Mouse (Mus musculus): ENCODE measurements at regions not wholly inside any gene's neighbourhood (a gene's known extent, or its start where the extent isn't known, plus 50 kb on each side); places are given as distances from the start of the nearest gene placed in this dataset.
A peak's percentile ranks its signal among the peaks of the same experiment; 100 is the strongest.

GRCm38 (mm10) chr7:73094059-73094458, 281.2 kb upstream of the Rgma start:
- no peak for ATAC-seq
- 30% methylated on average over 3 of the region's 3 CpGs for WGBS
- no peaks in the 10 kb centered on the region for H3K27me3 ChIP-seq (replicated peaks; ENCODE audit: insufficient read depth, low read length)

DNA sequence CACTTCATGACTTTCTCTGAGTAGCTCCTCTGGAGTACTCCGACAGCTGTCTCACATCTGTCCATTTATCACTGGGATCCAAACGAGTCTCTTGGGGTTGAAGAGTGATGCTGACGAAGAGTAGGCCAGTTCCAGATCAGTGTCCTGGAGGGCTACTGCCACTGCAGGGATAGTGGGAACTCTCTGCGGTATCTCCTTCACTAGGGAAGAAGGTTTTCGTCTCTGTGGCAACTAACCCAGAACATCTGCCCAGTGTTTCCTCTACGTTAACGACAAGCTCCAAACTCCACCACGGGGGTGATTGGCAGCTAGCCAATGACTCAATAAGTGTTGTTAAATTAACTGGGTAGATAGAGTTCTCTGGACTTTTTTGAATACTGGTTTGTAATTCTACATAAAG, 256.4 kb upstream of the Rgma start:
- Histone ChIP-seq H3K4me3 (ENCODE audit: low read depth, low read length) (no peak overlapping the region), H3K4me2 (replicated peaks; ENCODE audit: low read depth, low read length) (no peak overlapping the region), H3K36me3 (ENCODE audit: insufficient read depth, low read length) (no peaks in the 10 kb centered on the region), H3K4me1 (ENCODE audit: insufficient read depth, low read depth, low read length) (no peaks in the 10 kb centered on the region), H3K9me3 (ENCODE audit: low read length) (no peaks in the 10 kb centered on the region), H3K27me3 (replicated peaks; ENCODE audit: insufficient read depth, low read length) (no peaks in the 10 kb centered on the region), H3K27ac (ENCODE audit: low read length) (no peak overlapping the region), H3K9ac (replicated peaks; ENCODE audit: low read depth) (no peak overlapping the region)
- no peak for ATAC-seq
- 40% methylated on average over 8 of the region's 8 CpGs for WGBS
- peak; percentile 5 for DNase-seq (ENCODE audit: low spot score)
- TF ChIP-seq EP300 (IDR thresholded peaks at IDR 0.05) (no peak), CTCF (IDR thresholded peaks at IDR 0.05) (no peak)

More at GRCm38 (mm10) chr7:73094059-73094458, 281.2 kb upstream of the Rgma start:
- H3K4me3 ChIP-seq (ENCODE audit: low read depth, low read length): no peak overlapping the region
- no peak overlapping the region for H3K27ac ChIP-seq (ENCODE audit: low read length)
- TF ChIP-seq CTCF (IDR thresholded peaks at IDR 0.05): peak; percentile 65
- TF ChIP-seq EP300 (IDR thresholded peaks at IDR 0.05): no peak
- no peaks in the 10 kb centered on the region for H3K4me1 ChIP-seq (ENCODE audit: insufficient read depth, low read depth, low read length)
- no peak overlapping the region for H3K4me2 ChIP-seq (replicated peaks; ENCODE audit: low read depth, low read length)
- no peaks in the 10 kb centered on the region for H3K36me3 ChIP-seq (ENCODE audit: insufficient read depth, low read length)
- peak; percentile 44 for DNase-seq (ENCODE audit: low spot score)
- no peak overlapping the region for H3K9ac ChIP-seq (replicated peaks; ENCODE audit: low read depth)
- H3K9me3 ChIP-seq (ENCODE audit: low read length): no peaks in the 10 kb centered on the region

DNA sequence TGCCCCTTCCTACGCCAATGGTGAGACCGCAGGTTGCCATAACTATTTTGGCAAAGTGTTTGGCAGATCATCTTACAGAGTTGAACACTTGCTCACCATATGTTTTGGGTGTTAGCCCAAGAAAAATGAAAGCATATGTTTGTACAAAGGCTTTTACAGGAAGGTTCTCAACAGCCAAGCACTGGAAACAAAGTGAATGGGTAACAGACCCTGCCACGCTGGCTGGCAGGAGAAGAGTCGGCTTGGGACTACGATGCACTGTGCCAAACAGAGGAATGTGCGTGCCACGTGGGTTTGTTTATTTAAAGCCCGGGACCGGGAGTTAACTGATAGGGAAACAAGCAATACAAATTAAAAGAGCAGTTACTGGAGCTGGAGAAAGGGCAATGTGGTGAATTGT, 255.0 kb upstream of the Rgma start:
- Histone ChIP-seq H3K4me2 (replicated peaks; ENCODE audit: low read depth, low read length) (no peak overlapping the region), H3K36me3 (ENCODE audit: insufficient read depth, low read length) (no peaks in the 10 kb centered on the region), H3K9me3 (ENCODE audit: low read length) (no peaks in the 10 kb centered on the region), H3K9ac (replicated peaks; ENCODE audit: low read depth) (no peak overlapping the region), H3K27ac (ENCODE audit: low read length) (no peak overlapping the region), H3K4me1 (ENCODE audit: insufficient read depth, low read depth, low read length) (no peaks in the 10 kb centered on the region), H3K27me3 (replicated peaks; ENCODE audit: insufficient read depth, low read length) (no peaks in the 10 kb centered on the region), H3K4me3 (ENCODE audit: low read depth, low read length) (no peak overlapping the region)
- WGBS: 31% methylated on average over 9 of the region's 9 CpGs
- TF ChIP-seq CTCF (IDR thresholded peaks at IDR 0.05) (no peak), EP300 (IDR thresholded peaks at IDR 0.05) (no peak)
- no peak for ATAC-seq
- DNase-seq (ENCODE audit: low spot score): no peak

DNA sequence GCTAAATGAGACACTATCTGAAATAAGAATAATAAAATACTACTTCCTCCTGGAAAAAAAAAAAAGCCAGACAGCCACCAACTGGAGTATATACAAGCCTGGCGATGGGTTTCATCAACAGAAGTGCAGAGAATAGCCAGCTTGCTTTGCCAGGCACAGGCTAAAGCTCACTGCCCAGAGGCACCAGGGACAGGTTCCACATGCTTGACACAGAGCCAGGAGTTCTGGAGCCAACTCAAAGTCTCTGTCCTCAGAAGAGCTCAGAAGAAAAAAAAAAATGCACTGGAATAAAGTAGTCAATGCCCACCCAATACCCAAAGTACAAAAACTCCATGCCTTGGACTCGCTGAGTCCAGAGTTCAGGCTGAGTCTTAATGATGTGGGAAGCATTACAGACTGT, 250.3 kb upstream of the Rgma start:
- WGBS: 75% methylated on average over 2 of the region's 2 CpGs
- Histone ChIP-seq H3K4me1 (ENCODE audit: insufficient read depth, low read depth, low read length) (no peaks in the 10 kb centered on the region), H3K9ac (replicated peaks; ENCODE audit: low read depth) (no peak overlapping the region), H3K9me3 (ENCODE audit: low read length) (no peaks in the 10 kb centered on the region), H3K36me3 (ENCODE audit: insufficient read depth, low read length) (no peaks in the 10 kb centered on the region), H3K4me3 (ENCODE audit: low read depth, low read length) (no peak overlapping the region), H3K27me3 (replicated peaks; ENCODE audit: insufficient read depth, low read length) (no peaks in the 10 kb centered on the region), H3K4me2 (replicated peaks; ENCODE audit: low read depth, low read length) (no peak overlapping the region), H3K27ac (ENCODE audit: low read length) (no peak overlapping the region)
- no peak for ATAC-seq
- no peak for TF ChIP-seq CTCF (IDR thresholded peaks at IDR 0.05)
- no peak for TF ChIP-seq EP300 (IDR thresholded peaks at IDR 0.05)
- DNase-seq (ENCODE audit: low spot score): no peak

DNA sequence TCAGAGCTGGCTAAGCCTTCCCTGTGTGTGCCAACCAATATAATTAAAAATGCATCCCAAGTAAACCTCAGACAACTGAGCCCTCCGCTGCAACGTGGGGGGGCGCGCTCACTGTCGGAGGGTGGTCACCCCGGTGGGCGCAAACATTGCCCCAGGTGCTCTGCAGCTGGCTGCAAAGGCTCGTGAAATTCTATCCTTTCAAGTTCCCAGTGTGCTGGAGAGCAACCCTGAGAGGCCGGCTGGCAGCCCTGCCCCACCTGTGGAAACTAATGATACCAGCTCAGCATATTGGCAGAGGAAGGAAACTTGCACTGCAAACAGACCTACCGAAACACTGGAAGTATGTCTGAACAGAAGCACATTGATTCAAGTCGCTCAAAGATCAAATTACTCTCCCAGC, 249.4 kb upstream of the Rgma start:
- H3K36me3 ChIP-seq (ENCODE audit: insufficient read depth, low read length): no peaks in the 10 kb centered on the region
- H3K9me3 ChIP-seq (ENCODE audit: low read length): no peaks in the 10 kb centered on the region
- no peak overlapping the region for H3K4me3 ChIP-seq (ENCODE audit: low read depth, low read length)
- TF ChIP-seq CTCF (IDR thresholded peaks at IDR 0.05) (no peak), EP300 (IDR thresholded peaks at IDR 0.05) (no peak)
- 14% methylated on average over 11 of the region's 11 CpGs for WGBS
- no peak overlapping the region for H3K9ac ChIP-seq (replicated peaks; ENCODE audit: low read depth)
- H3K27ac ChIP-seq (ENCODE audit: low read length): no peak overlapping the region
- no peaks in the 10 kb centered on the region for H3K4me1 ChIP-seq (ENCODE audit: insufficient read depth, low read depth, low read length)
- DNase-seq (ENCODE audit: low spot score) (peak; percentile 5), ATAC-seq (no peak)
- H3K4me2 ChIP-seq (replicated peaks; ENCODE audit: low read depth, low read length): no peak overlapping the region
- no peaks in the 10 kb centered on the region for H3K27me3 ChIP-seq (replicated peaks; ENCODE audit: insufficient read depth, low read length)

GRCm38 (mm10) chr7:73135786-73136185, 239.5 kb upstream of the Rgma start:
- DNase-seq (ENCODE audit: low spot score) (peak; percentile 76), ATAC-seq (peak; percentile 75)
- H3K9ac ChIP-seq (replicated peaks; ENCODE audit: low read depth): no peak overlapping the region
- H3K9me3 ChIP-seq (ENCODE audit: low read length): no peaks in the 10 kb centered on the region
- no peak overlapping the region for H3K4me3 ChIP-seq (ENCODE audit: low read depth, low read length)
- WGBS: 58% methylated on average over 6 of the region's 6 CpGs
- H3K27ac ChIP-seq (ENCODE audit: low read length): no peak overlapping the region
- no peaks in the 10 kb centered on the region for H3K27me3 ChIP-seq (replicated peaks; ENCODE audit: insufficient read depth, low read length)
- H3K4me1 ChIP-seq (ENCODE audit: insufficient read depth, low read depth, low read length): no peaks in the 10 kb centered on the region
- no peak for TF ChIP-seq CTCF (IDR thresholded peaks at IDR 0.05)
- TF ChIP-seq EP300 (IDR thresholded peaks at IDR 0.05): 0 out of 2 replicates have a peak, but pooled peaks have one; percentile 10
- H3K4me2 ChIP-seq (replicated peaks; ENCODE audit: low read depth, low read length): no peak overlapping the region
- no peaks in the 10 kb centered on the region for H3K36me3 ChIP-seq (ENCODE audit: insufficient read depth, low read length)

GRCm38 (mm10) chr7:73138269-73138668, 237.0 kb upstream of the Rgma start:
- no peak overlapping the region for H3K27ac ChIP-seq (ENCODE audit: low read length)
- H3K4me2 ChIP-seq (replicated peaks; ENCODE audit: low read depth, low read length): no peak overlapping the region
- WGBS: 38% methylated on average over 5 of the region's 5 CpGs
- no peak overlapping the region for H3K9ac ChIP-seq (replicated peaks; ENCODE audit: low read depth)
- ATAC-seq (no peak), DNase-seq (ENCODE audit: low spot score) (no peak)
- H3K4me3 ChIP-seq (ENCODE audit: low read depth, low read length): no peak overlapping the region
- no peaks in the 10 kb centered on the region for H3K4me1 ChIP-seq (ENCODE audit: insufficient read depth, low read depth, low read length)
- TF ChIP-seq CTCF (IDR thresholded peaks at IDR 0.05) (0 out of 2 replicates have a peak, but pooled peaks have one; percentile 12), EP300 (IDR thresholded peaks at IDR 0.05) (no peak)
- no peaks in the 10 kb centered on the region for H3K9me3 ChIP-seq (ENCODE audit: low read length)
- no peaks in the 10 kb centered on the region for H3K36me3 ChIP-seq (ENCODE audit: insufficient read depth, low read length)
- no peaks in the 10 kb centered on the region for H3K27me3 ChIP-seq (replicated peaks; ENCODE audit: insufficient read depth, low read length)
